Mouse (Mus musculus) MEL (cell line): ENCODE measurements around the gene Lmx1b. TPM values are rescaled to one million over a fixed set of nuclear protein-coding genes. Genes with fewer than 3 reads are reported as not detected.
A peak's percentile ranks its signal among the peaks of the same experiment; 100 is the strongest.

Experiments
- DNase-seq: peaks from one replicate; pipeline ENCODE4 v3.0.0; 2011; ENCODE audit warnings: low read depth, low spot score
- H3K27ac ChIP-seq: 2 replicates; pipeline ENCODE4 v1.5.1; 2012; ENCODE audit warnings: low read depth, mild to moderate bottlenecking, control low read depth, low read length, moderate library complexity; ENCODE audit not compliant: control insufficient read depth
- H3K27me3 ChIP-seq, 2 experiments: fragments of 150-350 bp in 1 of 2; sonication (generic) in 1 of 2; 2 replicates each; pipeline ENCODE4 v1.6.1; 2012; ENCODE audit warnings: low read length in 2 of 2, mild to moderate bottlenecking in 2 of 2, improper control_type of control experiment in 1 of 2, moderate library complexity in 1 of 2; ENCODE audit not compliant: insufficient read depth in 2 of 2, control insufficient read depth in 1 of 2
- H3K36me3 ChIP-seq, 2 experiments: 2 replicates each; pipeline ENCODE4 v1.6.1; 2012 to 2014; ENCODE audit warnings: low read length in 2 of 2, improper control_type of control experiment in 1 of 2, inconsistent platforms in 1 of 2, mild to moderate bottlenecking in 1 of 2; ENCODE audit not compliant: insufficient read depth in 2 of 2, control insufficient read depth in 1 of 2
- H3K4me1 ChIP-seq, 2 experiments: fragments of 150-350 bp in 1 of 2; sonication (generic) in 1 of 2; 2 replicates each; pipeline ENCODE4 v1.6.1; 2012; ENCODE audit warnings: low read length in 2 of 2, improper control_type of control experiment in 1 of 2, mild to moderate bottlenecking in 1 of 2; ENCODE audit not compliant: insufficient read depth in 2 of 2, control insufficient read depth in 1 of 2
- H3K4me3 ChIP-seq, 2 experiments: fragments of 150-350 bp in 1 of 2; sonication (generic) in 1 of 2; 2 replicates each; pipeline ENCODE4 v1.5.1; 2012; ENCODE audit warnings: low read depth in 2 of 2, low read length in 2 of 2, mild to moderate bottlenecking in 2 of 2, moderate library complexity in 2 of 2, control low read depth in 1 of 2, improper control_type of control experiment in 1 of 2; ENCODE audit not compliant: control insufficient read depth in 1 of 2, insufficient read depth in 1 of 2
- H3K79me2 ChIP-seq: 2 replicates; pipeline ENCODE4 v1.6.1; 2012; ENCODE audit warnings: mild to moderate bottlenecking, low read length, moderate library complexity; ENCODE audit not compliant: control insufficient read depth, poor library complexity, insufficient read depth
- H3K9ac ChIP-seq: 2 replicates; pipeline ENCODE4 v1.6.1; 2012; ENCODE audit warnings: low read depth, mild to moderate bottlenecking, control low read depth, low read length, moderate library complexity; ENCODE audit not compliant: control insufficient read depth, poor library complexity, severe bottlenecking
- H3K9me3 ChIP-seq: fragments of 150-350 bp; sonication (generic); replicated peaks from 2 replicates; pipeline ENCODE4 v1.6.1; 2012; ENCODE audit warnings: mild to moderate bottlenecking, low read length, improper control_type of control experiment, moderate library complexity; ENCODE audit not compliant: insufficient read depth
- CHD2 ChIP-seq: IDR thresholded peaks from 2 replicates; pipeline ENCODE4 v1.6.1; 2011; ENCODE audit warnings: low read length, improper control_type of control experiment
- CTCF ChIP-seq, 3 experiments: IDR thresholded peaks in 2 of 3; conservative IDR thresholded peaks in 1 of 3; 2 replicates each; pipeline ENCODE4 v1.5.1; 2011 to 2012; ENCODE audit warnings: low read length in 3 of 3, low read depth in 2 of 3, mild to moderate bottlenecking in 2 of 3, improper control_type of control experiment in 1 of 3, inconsistent platforms in 1 of 3, mixed read lengths in 1 of 3, moderate library complexity in 1 of 3; ENCODE audit not compliant: control insufficient read depth in 1 of 3, insufficient read depth in 1 of 3, poor library complexity in 1 of 3, severe bottlenecking in 1 of 3
- E2F4 ChIP-seq: IDR thresholded peaks from 2 replicates; pipeline ENCODE4 v1.6.1; 2011; ENCODE audit warnings: low read depth, low read length, improper control_type of control experiment, borderline replicate concordance
- EP300 ChIP-seq, 2 experiments: IDR thresholded peaks; 2 replicates each; pipeline ENCODE4 v1.6.1; 2011; ENCODE audit warnings: improper control_type of control experiment in 2 of 2, low read length in 2 of 2, low read depth in 1 of 2, mild to moderate bottlenecking in 1 of 2
- ETS1 ChIP-seq: IDR thresholded peaks from 2 replicates; pipeline ENCODE4 v1.6.1; 2012; ENCODE audit warnings: low read depth, mild to moderate bottlenecking, inconsistent platforms, low read length, improper control_type of control experiment, moderate library complexity
- GABPA ChIP-seq: IDR thresholded peaks from 2 replicates; pipeline ENCODE4 v1.6.1; 2012; ENCODE audit warnings: low read depth, mild to moderate bottlenecking, inconsistent platforms, low read length, improper control_type of control experiment, moderate library complexity
- JUND ChIP-seq: IDR thresholded peaks from 2 replicates; pipeline ENCODE4 v1.6.1; 2011; ENCODE audit warnings: low read depth, mild to moderate bottlenecking, improper control_type of control experiment, low read length
- MAX ChIP-seq: IDR thresholded peaks from 2 replicates; pipeline ENCODE4 v1.6.1; 2011; ENCODE audit warnings: low read length, improper control_type of control experiment
- MAZ ChIP-seq: IDR thresholded peaks from 2 replicates; pipeline ENCODE4 v1.6.1; 2012; ENCODE audit warnings: low read depth, mild to moderate bottlenecking, inconsistent platforms, low read length, improper control_type of control experiment
- MXI1 ChIP-seq: IDR thresholded peaks from 2 replicates; pipeline ENCODE4 v1.6.1; 2011; ENCODE audit warnings: mild to moderate bottlenecking, low read depth, low read length, improper control_type of control experiment
- NRF1 ChIP-seq: IDR thresholded peaks from 2 replicates; pipeline ENCODE4 v1.6.1; 2014; ENCODE audit warnings: low read depth, mild to moderate bottlenecking, inconsistent platforms, low read length, improper control_type of control experiment, moderate library complexity; ENCODE audit not compliant: poor library complexity, insufficient read depth, severe bottlenecking
- POLR2A ChIP-seq, 2 experiments: IDR thresholded peaks; 2 replicates each; pipeline ENCODE4 v1.6.1; 2011 to 2012; ENCODE audit warnings: low read length in 2 of 2, mild to moderate bottlenecking in 2 of 2, control low read depth in 1 of 2, improper control_type of control experiment in 1 of 2, low read depth in 1 of 2, moderate library complexity in 1 of 2; ENCODE audit not compliant: control insufficient read depth in 1 of 2, insufficient read depth in 1 of 2, poor library complexity in 1 of 2
- POLR2AphosphoS2 ChIP-seq: IDR thresholded peaks from 2 replicates; pipeline ENCODE4 v1.6.1; 2011; ENCODE audit warnings: low read length, improper control_type of control experiment
- RCOR1 ChIP-seq: IDR thresholded peaks from 2 replicates; pipeline ENCODE4 v1.6.1; 2012; ENCODE audit warnings: low read depth, mild to moderate bottlenecking, inconsistent platforms, low read length, improper control_type of control experiment
- SIN3A ChIP-seq: IDR thresholded peaks from 2 replicates; pipeline ENCODE4 v1.6.1; 2012; ENCODE audit warnings: low read length, improper control_type of control experiment, inconsistent platforms
- TCF12 ChIP-seq: IDR thresholded peaks from 2 replicates; pipeline ENCODE4 v1.6.1; 2014; ENCODE audit warnings: low read depth, mild to moderate bottlenecking, inconsistent platforms, low read length, improper control_type of control experiment, moderate library complexity
- USF1 ChIP-seq: IDR thresholded peaks from 2 replicates; pipeline ENCODE4 v1.6.1; 2014; ENCODE audit warnings: low read depth, mild to moderate bottlenecking, inconsistent platforms, low read length, improper control_type of control experiment, moderate library complexity
- USF2 ChIP-seq, 2 experiments: IDR thresholded peaks; 2 replicates each; pipeline ENCODE4 v1.6.1; 2011 to 2012; ENCODE audit warnings: improper control_type of control experiment in 2 of 2, low read length in 2 of 2, borderline replicate concordance in 1 of 2, inconsistent platforms in 1 of 2, low read depth in 1 of 2, mild to moderate bottlenecking in 1 of 2; ENCODE audit not compliant: insufficient read depth in 1 of 2
- ZKSCAN1 ChIP-seq: IDR thresholded peaks from 2 replicates; pipeline ENCODE4 v1.6.1; 2012; ENCODE audit warnings: low read depth, mild to moderate bottlenecking, inconsistent platforms, low read length, improper control_type of control experiment, moderate library complexity
- ZNF384 ChIP-seq: IDR thresholded peaks from 2 replicates; pipeline ENCODE4 v1.6.1; 2012; ENCODE audit warnings: low read depth, mild to moderate bottlenecking, inconsistent platforms, low read length, improper control_type of control experiment
- polyA plus RNA-seq, 2 experiments: library from polyadenylated mRNA; stranded (reverse) in 1 of 2; unstranded in 1 of 2; fragments of >175 nt in 1 of 2; fragments of >200 nt in 1 of 2; gene quantifications; 2 replicates each; pipeline versions ENCODE4 v1.2.1 to v1.2.4; 2012; ENCODE audit warnings: low replicate concordance in 2 of 2, low read depth in 1 of 2; ENCODE audit not compliant: insufficient read length in 2 of 2, insufficient read depth in 1 of 2, missing spikeins in 1 of 2
- total RNA-seq: library from RNA; depleted of rRNA; stranded (reverse); fragments of 300-350 nt; gene quantifications from 2 replicates; pipeline ENCODE4 v1.2.3, GENCODE M21; 2012

The Lmx1b gene
- total and polyA plus RNA-seq, 3 experiments: not detected

DNA sequence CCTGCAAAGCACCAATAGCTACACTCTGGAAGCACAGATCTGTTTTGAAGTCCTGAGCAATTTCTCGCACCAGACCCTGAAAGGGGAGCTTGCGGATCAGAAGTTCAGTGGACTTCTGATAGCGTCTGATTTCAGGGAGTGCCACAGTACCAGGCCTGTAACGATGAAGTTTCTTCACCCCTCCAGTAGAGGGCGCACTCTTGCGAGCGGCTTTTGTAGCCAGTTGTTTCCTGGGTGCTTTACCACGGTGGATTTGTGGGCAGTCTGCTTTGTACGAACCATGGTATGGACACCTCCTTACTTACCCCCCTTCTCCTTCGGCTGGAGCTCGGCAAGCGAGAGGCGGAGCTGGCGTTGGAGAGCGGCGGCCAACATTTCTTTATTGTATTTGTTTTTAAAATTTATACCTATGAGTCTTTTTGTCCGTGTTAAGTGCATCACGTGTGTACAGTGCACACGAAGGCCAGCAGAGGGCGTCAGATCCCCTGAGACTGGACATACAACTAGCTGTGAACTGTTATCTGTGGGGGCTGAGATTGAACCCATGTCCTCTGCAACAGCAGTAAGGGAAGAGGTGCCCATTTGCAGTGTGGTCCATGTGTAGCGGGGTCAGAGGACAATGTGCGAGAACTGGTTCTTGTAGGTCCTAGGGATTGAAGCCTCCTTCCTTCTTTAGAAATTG, 12.3 kb upstream of the Lmx1b start:
- Histone ChIP-seq H3K9ac (no peak overlapping the region), H3K36me3 (no peaks in the 10 kb centered on the region), H3K27ac (no peak overlapping the region), H3K4me3 (no peak overlapping the region), H3K9me3 (no peaks in the 10 kb centered on the region), H3K27me3 (no peaks in the 10 kb centered on the region; a peak in 2 of 4 replicates), H3K4me1 (no peaks in the 10 kb centered on the region), H3K79me2 (no peaks in the 10 kb centered on the region)
- no peak for TF ChIP-seq JUND
- TF ChIP-seq CTCF (IDR thresholded peaks at IDR 0.05 in 2 of 3, conservative IDR thresholded peaks at IDR 0.05 in 1 of 3; ENCODE audit: control insufficient read depth in 1 of 3, insufficient read depth in 1 of 3, low read depth in 2 of 3, low read length in 3 of 3, poor library complexity in 1 of 3, severe bottlenecking in 1 of 3): peak in 2 of 3 experiments; percentile 23 to 33
- DNase-seq: peak; percentile 9

DNA sequence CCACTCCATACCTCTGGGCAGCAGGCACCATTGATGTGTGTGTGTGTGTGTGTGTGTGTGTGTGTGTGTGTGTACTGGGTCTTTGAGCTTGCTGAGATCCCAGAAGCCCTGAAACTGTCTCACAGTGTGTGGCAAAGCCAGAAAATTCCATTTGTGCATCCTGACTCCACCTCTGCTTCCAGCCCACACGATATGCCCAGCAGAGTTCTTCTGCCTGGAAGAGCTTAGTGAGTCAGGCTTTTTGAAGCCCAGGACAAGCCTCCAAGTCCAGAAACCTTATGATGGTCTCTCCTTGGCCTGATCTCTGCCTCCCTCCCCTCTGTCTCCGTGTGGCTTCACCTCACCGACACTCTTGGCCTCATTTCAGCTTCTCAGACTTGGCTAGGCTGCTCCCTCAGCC, 9.1 kb upstream of the Lmx1b start:
- Histone ChIP-seq H3K79me2 (no peaks in the 10 kb centered on the region), H3K36me3 (no peaks in the 10 kb centered on the region), H3K9ac (no peak overlapping the region), H3K27me3 (no peaks in the 10 kb centered on the region; a peak in 3 of 4 replicates), H3K4me3 (no peak overlapping the region), H3K9me3 (no peaks in the 10 kb centered on the region), H3K27ac (no peak overlapping the region), H3K4me1 (no peaks in the 10 kb centered on the region)
- TF ChIP-seq JUND (no peak), RCOR1 (no peak), SIN3A (no peak), E2F4 (no peak), ZKSCAN1 (no peak), EP300 (IDR thresholded peaks at IDR 0.05; ENCODE audit: low read depth in 1 of 2, low read length in 2 of 2) (no peak), MXI1 (no peak), GABPA (no peak), POLR2AphosphoS2 (no peak), MAZ (no peak)
- DNase-seq: no peak

DNA sequence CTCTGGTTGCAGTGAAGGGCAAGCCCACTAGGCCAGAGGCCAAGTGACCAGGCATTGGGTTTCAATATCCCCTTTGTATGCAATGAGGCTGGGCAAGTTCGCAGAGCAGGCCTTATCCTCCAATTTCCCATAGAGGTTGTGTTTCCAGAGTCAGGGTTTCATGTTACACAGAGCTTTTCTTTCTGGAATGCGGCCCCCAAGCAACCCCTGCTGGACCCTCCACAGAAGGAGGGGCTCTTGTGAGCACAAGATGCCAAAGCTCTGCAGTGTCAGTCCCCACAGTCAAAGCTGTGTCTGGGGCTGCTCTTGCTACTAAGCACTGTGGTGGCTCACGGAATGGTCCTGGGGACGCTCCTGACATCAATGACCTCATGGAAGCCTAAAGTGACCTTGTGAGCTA, 8.6 kb upstream of the Lmx1b start:
- DNase-seq: no peak
- Histone ChIP-seq H3K9ac (no peak overlapping the region), H3K27me3 (no peaks in the 10 kb centered on the region; a peak in 3 of 4 replicates), H3K4me1 (no peaks in the 10 kb centered on the region), H3K27ac (no peak overlapping the region), H3K9me3 (no peaks in the 10 kb centered on the region), H3K79me2 (no peaks in the 10 kb centered on the region), H3K36me3 (no peaks in the 10 kb centered on the region), H3K4me3 (no peak overlapping the region)
- TF ChIP-seq TCF12 (no peak), ETS1 (no peak), MAX (no peak), ZNF384 (no peak), JUND (no peak), POLR2A (IDR thresholded peaks at IDR 0.05; ENCODE audit: control insufficient read depth in 1 of 2, insufficient read depth in 1 of 2, low read depth in 1 of 2, low read length in 2 of 2, poor library complexity in 1 of 2) (no peak), USF2 (IDR thresholded peaks at IDR 0.05; ENCODE audit: borderline replicate concordance in 1 of 2, insufficient read depth in 1 of 2, low read depth in 1 of 2, low read length in 2 of 2) (no peak), CHD2 (no peak), NRF1 (no peak), EP300 (IDR thresholded peaks at IDR 0.05; ENCODE audit: low read depth in 1 of 2, low read length in 2 of 2) (no peak), USF1 (no peak)
